Mouse (Mus musculus) gastrocnemius, adult 2 months (tissue): ENCODE data around the gene Gm16440. TPM values are rescaled to one million over a fixed set of nuclear protein-coding genes. Genes with fewer than 3 reads are reported as not detected.
"Not testable (repeated sequence)": the region's sequence is repeated elsewhere in the genome, so short reads cannot be mapped to it uniquely, and the experiment has no call there.

Experiments used
- DNase-seq: peaks from one replicate; pipeline ENCODE4 v3.0.0; 2022
- H3K27ac ChIP-seq: fragments of 200-600 bp; 2 replicates; pipeline ENCODE4 v1.8.1; 2022; ENCODE audit warnings: mild to moderate bottlenecking
- H3K4me3 ChIP-seq: fragments of 200-600 bp; 2 replicates; pipeline ENCODE4 v1.8.1; 2022; ENCODE audit warnings: mild to moderate bottlenecking, moderate library complexity
- intact Hi-C: fragments of 180-260 bp; cut with DNase I; formaldehyde crosslinking; loops from one replicate; pipeline ENCODE4 v1.15.1; 2025
- long read RNA-seq, 2 experiments: library from polyadenylated mRNA; stranded (forward); transcript quantifications; one replicate each; pipeline ENCODE4 v2.0.0; 2021
- total RNA-seq, 2 experiments: library from RNA; stranded (reverse); gene quantifications; 2 replicates each; pipeline ENCODE4 v1.2.3; 2021

The Gm16440 gene
- total RNA-seq: not detected
- long read RNA-seq, experiment 1: 0 reads
- long read RNA-seq, experiment 2: 0 reads

DNA sequence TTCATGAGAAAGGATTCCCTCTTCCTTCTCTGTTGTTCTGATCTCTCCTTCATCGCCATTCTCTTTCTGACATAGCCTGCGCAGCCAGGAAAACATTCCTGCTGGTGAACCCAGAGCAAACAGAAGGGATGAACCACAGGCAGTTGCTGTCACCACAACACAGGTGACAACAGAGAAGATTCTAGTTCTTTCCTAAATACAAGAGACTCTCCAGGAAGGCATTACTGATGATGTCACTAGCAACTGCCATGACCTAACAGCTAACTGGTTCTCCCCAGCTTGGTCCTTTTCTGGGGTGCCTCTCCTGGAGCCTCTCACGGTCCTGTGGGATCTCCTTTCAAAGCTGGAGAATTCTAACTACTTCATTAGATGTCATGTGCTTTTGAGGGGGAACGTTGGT is at the start of gene Gm16440:
Gene Gm16440, minus strand, starts transcription at position 101 of the 400 bp plus-strand sequence.
- intact Hi-C loops, DNase-seq, H3K27ac ChIP-seq, H3K4me3 ChIP-seq: not testable (repeated sequence)

DNA sequence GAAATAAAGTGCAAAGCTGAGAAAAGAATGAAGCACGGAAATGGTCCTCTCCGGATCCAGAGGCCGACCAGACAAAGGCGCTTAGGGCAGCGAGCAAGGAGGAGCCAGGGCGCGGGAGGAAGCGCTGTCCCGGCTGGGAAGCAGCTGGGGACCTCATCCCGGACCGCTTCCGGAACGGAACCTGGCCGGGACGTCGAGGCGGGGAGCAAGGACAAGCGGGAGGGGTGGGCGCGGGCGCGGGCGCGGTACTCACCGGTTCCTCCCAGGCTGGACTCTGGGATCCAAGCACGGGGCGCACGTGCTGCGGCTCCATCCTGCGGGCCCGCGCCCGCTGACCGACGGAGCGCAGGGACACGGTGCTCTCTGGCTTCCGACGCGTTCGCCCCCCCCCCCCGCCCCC is 36.6 kb upstream of the Gm16440 start:
- intact Hi-C loops, H3K27ac ChIP-seq: not testable (repeated sequence)
- H3K4me3 ChIP-seq: peak overlapping the region; percentile 53
- DNase-seq: peak; percentile 48

DNA sequence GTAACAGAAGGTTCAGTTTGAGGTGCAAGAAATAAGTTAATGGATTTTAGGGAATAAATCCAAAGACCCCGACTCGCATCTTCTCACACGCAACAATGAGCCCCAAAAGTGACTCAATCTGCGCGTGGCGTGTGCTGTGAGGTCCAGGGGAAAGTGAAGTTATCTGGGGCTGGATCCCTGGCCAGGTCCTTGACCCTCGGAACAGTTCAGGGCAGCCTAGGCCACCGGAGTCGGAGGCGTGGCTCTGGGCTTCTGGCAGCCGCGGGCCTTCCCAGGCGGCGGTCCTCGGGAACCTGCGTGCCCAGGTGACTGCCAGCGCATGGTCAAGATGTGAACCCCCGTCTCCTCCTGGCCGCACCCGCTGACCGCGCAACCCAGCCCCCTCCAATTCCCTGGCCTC is 36.2 kb upstream of the Gm16440 start:
- DNase-seq, H3K27ac ChIP-seq, intact Hi-C loops: not testable (repeated sequence)
- peak overlapping the region; percentile 53 for H3K4me3 ChIP-seq

DNA sequence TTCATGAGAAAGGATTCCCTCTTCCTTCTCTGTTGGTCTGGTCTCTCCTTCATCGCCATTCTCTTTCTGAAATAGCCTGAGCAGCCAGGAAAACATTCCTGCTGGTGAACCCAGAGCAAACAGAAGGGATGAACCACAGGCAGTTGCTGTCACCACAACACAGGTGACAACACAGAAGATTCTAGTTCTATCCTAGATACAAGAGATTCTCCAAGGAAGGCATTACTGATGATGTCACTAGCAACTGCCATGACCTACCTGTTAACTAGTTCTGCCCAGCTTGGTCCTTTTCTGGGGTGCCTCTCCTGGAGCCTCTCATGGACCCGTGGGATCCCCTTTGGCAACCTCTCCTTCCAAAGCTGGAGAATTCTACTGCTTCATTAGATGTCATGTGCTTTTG is 22.3 kb upstream of the Gm16440 start, which contains the start of gene Gm3591:
Gene Gm3591, minus strand, starts transcription at position 101 of the 400 bp plus-strand sequence.
- intact Hi-C loops, H3K27ac ChIP-seq, DNase-seq, H3K4me3 ChIP-seq: not testable (repeated sequence)

DNA sequence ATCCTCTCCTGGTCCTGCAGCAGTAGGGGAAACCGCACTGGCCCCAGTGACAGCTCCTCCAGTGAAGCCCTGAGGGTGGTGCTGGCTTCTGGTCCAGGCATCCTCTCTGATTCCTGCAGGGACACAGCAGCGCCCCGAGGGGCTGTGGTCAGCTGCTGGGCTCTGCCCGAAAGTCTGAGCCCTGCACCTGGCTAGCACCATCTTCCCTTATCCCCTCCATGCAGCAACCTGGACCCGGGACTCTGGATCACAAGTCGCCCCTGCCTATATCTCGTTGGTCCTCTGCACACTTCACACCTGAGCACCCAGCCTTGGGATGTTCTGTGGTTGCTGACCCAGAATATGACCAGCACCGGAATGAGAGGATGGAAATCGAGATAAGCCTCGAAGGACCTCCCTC is 46.5 kb downstream of the Gm16440 start, which contains the start of gene Gm3618:
Gene Gm3618, minus strand, starts transcription at position 101 of the 400 bp plus-strand sequence.
- DNase-seq, intact Hi-C loops, H3K27ac ChIP-seq, H3K4me3 ChIP-seq: not testable (repeated sequence)

Other genes starting within 250 kb of the Gm16440 start
- under 1 TPM in 1 of 2 experiments, not detected in 1; 0.14 TPM for gene Gm21560, start 171.0 kb downstream of the Gm16440 start, total RNA-seq
- not detected for gene Gm3411, start 103.1 kb downstream of the Gm16440 start, total RNA-seq
- gene Gm21103, start 85.5 kb downstream of the Gm16440 start, total RNA-seq: not detected
- not detected for gene Gm3618, start 46.6 kb downstream of the Gm16440 start, total RNA-seq
- under 1 TPM in 1 of 2 experiments, not detected in 1; 0.42 TPM for gene Gm3591, start 22.2 kb upstream of the Gm16440 start, total RNA-seq
- gene Gm3594, start 54.3 kb upstream of the Gm16440 start, total RNA-seq: not detected
- gene Gm8356, start 147.0 kb upstream of the Gm16440 start, total RNA-seq: not detected
- under 1 TPM in 1 of 2 experiments, not detected in 1; 0.14 TPM for gene Gm3629, start 200.3 kb upstream of the Gm16440 start, total RNA-seq
- gene Gm3460, start 232.1 kb upstream of the Gm16440 start, total RNA-seq: not detected